Mouse (Mus musculus) hindbrain, embryonic 12.5 days (tissue): ENCODE measurements around the gene E030018B13Rik. TPM values are rescaled to one million over a fixed set of nuclear protein-coding genes. Genes with fewer than 3 reads are reported as not detected.

ENCODE experiments used
- ATAC-seq: fragments of 200-750 bp; cut with Nextera tagmentation; 2 replicates; pipeline ENCODE4 v1.8.0; 2017; ENCODE audit warnings: moderate TSS enrichment; ENCODE audit not compliant: low FRiP score
- H3K27ac ChIP-seq: fragments of 300-500 bp; sonication (generic); 2 replicates; pipeline ENCODE4 v1.5.1; 2016; ENCODE audit warnings: mild to moderate bottlenecking
- H3K27me3 ChIP-seq: fragments of 300-500 bp; sonication (generic); 2 replicates; pipeline ENCODE4 v1.6.1; 2016; ENCODE audit warnings: mild to moderate bottlenecking
- H3K36me3 ChIP-seq: fragments of 300-500 bp; sonication (generic); 2 replicates; pipeline ENCODE4 v1.6.1; 2016; ENCODE audit warnings: mild to moderate bottlenecking
- H3K4me1 ChIP-seq: fragments of 300-500 bp; sonication (generic); 2 replicates; pipeline ENCODE4 v1.6.1; 2016
- H3K4me2 ChIP-seq: fragments of 300-500 bp; sonication (generic); replicated peaks from 2 replicates; pipeline ENCODE4 v1.6.1; 2016; ENCODE audit warnings: mild to moderate bottlenecking
- H3K4me3 ChIP-seq: fragments of 300-500 bp; sonication (generic); 2 replicates; pipeline ENCODE4 v1.5.1; 2016; ENCODE audit warnings: mild to moderate bottlenecking
- H3K9ac ChIP-seq: fragments of 300-500 bp; sonication (generic); 2 replicates; pipeline ENCODE4 v1.6.1; 2016; ENCODE audit warnings: mild to moderate bottlenecking, moderate library complexity
- H3K9me3 ChIP-seq: fragments of 300-500 bp; sonication (generic); replicated peaks from 2 replicates; pipeline ENCODE4 v1.6.1; 2016; ENCODE audit warnings: mild to moderate bottlenecking
- WGBS: fragments of 180-500 bp; shearing (Covaris S2); methylation state at CpG from one replicate; pipeline ENCODE4 v1.1.7; 2016; 5-methylcytosine and 5-hydroxymethylcytosine counted together
- polyA plus RNA-seq: library from polyadenylated mRNA; unstranded; fragments of >200 nt; fragmentation: Nextera tagmentation; extraction: Ambion mirVana; gene quantifications from 2 replicates; pipeline ENCODE4 v1.2.1, GENCODE M21; 2016

E030018B13Rik gene
- polyA plus RNA-seq, 1 experiment from 2014 or later, result 0.21 TPM

DNA sequence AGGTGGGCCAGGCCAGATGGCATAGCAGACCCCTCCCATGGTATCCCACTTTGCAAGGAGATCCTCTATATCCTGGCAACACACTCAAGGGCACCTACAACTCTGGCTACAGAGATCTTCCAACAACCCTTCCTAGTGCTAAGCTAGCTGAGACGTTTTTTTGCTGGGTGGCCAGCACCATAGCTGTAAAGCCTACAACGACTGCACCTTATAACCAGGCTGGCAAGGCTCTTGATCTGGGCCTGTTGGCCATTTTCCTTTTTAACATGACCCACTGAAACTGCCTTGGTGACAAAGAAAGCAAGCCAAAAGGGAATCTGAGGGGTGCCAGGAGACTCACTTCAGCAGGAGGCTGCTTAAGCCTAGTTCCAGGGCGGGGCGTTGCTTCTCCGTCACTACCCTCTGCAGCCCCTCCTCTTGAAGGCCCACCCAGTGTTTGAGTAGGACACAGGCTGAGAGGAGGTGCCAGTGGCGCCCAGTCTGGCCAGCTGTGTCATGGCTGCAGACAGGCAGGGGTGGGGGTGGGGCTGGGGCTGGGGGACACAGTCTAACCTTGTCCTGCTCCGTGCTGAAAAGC is 4.3 kb upstream of the E030018B13Rik start:
- Histone ChIP-seq H3K9me3 (no peaks in the 10 kb centered on the region), H3K27ac (peak overlapping the region; percentile 25; the same call in 1 of the 2 replicates)
- WGBS, result 21% methylated on average over 7 of the region's 7 CpGs

GRCm38 (mm10) chr7:63912924-63913723 is 3.5 kb upstream of the E030018B13Rik start:
- Histone ChIP-seq H3K4me1 (peaks cover 57% of the 10 kb centered on the region), H3K27ac (peak overlapping the region; percentile 31; the same call in 1 of the 2 replicates), H3K4me3 (no peak overlapping the region), H3K36me3 (no peaks in the 10 kb centered on the region), H3K4me2 (no peak overlapping the region), H3K9ac (no peak overlapping the region), H3K9me3 (no peaks in the 10 kb centered on the region), H3K27me3 (no peaks in the 10 kb centered on the region)
- 0 out of 2 replicates have a peak, but pooled peaks have one; percentile 4 for ATAC-seq
- 27% methylated on average over 12 of the region's 12 CpGs for WGBS

More for the DNA sequence above, 4.3 kb upstream of the E030018B13Rik start:
- no peaks in the 10 kb centered on the region for H3K36me3 ChIP-seq
- H3K4me2 ChIP-seq, result no peak overlapping the region
- H3K9ac ChIP-seq, result no peak overlapping the region
- H3K27me3 ChIP-seq, result no peaks in the 10 kb centered on the region
- no peak overlapping the region for H3K4me3 ChIP-seq
- peak; percentile 54 for ATAC-seq
- peaks cover 61% of the 10 kb centered on the region for H3K4me1 ChIP-seq

GRCm38 (mm10) chr7:63913724-63914692 is 2.6 kb upstream of the E030018B13Rik start:
- H3K4me2 ChIP-seq, result no peak overlapping the region

DNA sequence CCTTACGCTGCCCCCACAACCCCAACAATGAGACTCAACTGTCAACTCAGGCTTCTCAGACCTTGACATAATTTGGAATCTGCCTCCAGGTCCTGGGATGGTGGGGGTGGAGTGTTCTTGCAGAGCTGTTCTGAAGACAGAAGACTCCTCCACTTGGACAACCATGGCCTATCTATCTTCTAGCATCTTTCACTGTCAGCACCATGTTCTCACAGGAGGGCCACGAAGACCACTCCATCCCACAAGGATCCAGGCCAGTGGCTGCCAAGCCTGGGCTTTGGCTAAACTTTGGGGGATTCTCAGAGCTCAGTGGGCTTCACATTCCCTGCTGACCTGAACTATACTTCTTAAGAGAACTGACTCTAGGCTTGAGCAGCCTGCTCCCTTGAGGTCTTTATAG is 1.8 kb upstream of the E030018B13Rik start:
- 98% methylated on average over 2 of the region's 2 CpGs for WGBS

More at GRCm38 (mm10) chr7:63913724-63914692, 2.6 kb upstream of the E030018B13Rik start:
- Histone ChIP-seq H3K9me3 (no peaks in the 10 kb centered on the region), H3K27me3 (no peaks in the 10 kb centered on the region), H3K4me3 (no peak overlapping the region), H3K27ac (peak overlapping the region; percentile 31; the same call in 1 of the 2 replicates), H3K4me1 (peaks cover 48% of the 10 kb centered on the region), H3K36me3 (no peaks in the 10 kb centered on the region), H3K9ac (no peak overlapping the region)
- ATAC-seq, result 0 out of 2 replicates have a peak, but pooled peaks have one; percentile 5
- WGBS, result 48% methylated on average over 10 of the region's 10 CpGs

DNA sequence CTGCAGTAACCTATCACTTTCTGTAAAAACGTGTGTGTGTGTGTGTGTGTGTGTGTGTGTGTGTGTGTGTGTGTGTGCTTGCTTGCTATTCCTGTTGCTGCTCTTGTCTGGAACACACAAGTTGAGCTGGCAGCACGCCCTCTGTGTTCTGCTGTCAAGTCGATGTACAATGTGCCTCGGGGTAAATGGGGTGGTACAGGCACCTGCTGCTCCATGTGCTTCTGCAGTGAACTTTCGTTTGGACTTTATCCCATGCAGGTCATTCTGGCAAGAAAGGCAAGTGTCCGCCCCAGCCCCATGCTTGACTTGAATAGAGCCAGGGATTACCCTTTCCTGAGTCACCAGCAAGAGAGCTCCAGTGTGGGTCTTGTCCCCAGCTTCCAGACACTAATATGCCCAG is 1.0 kb downstream of the E030018B13Rik start:
- WGBS, result 68% methylated on average over 6 of the region's 6 CpGs
- Histone ChIP-seq H3K4me1 (peaks cover 31% of the 10 kb centered on the region), H3K4me2 (no peak overlapping the region), H3K9ac (no peak overlapping the region), H3K9me3 (no peaks in the 10 kb centered on the region), H3K27me3 (no peaks in the 10 kb centered on the region), H3K36me3 (no peaks in the 10 kb centered on the region), H3K4me3 (no peak overlapping the region), H3K27ac (no peak overlapping the region)
- no peak for ATAC-seq

More for the DNA sequence above, 1.8 kb upstream of the E030018B13Rik start:
- Histone ChIP-seq H3K27me3 (no peaks in the 10 kb centered on the region), H3K4me1 (peaks cover 45% of the 10 kb centered on the region), H3K4me2 (no peak overlapping the region), H3K4me3 (no peak overlapping the region), H3K9me3 (no peaks in the 10 kb centered on the region), H3K27ac (no peak overlapping the region), H3K36me3 (no peaks in the 10 kb centered on the region), H3K9ac (no peak overlapping the region)
- no peak for ATAC-seq

GRCm38 (mm10) chr7:63918771-63919768 is 2.4 kb downstream of the E030018B13Rik start:
- peaks cover 19% of the 10 kb centered on the region for H3K4me1 ChIP-seq

GRCm38 (mm10) chr7:63921909-63922562 is 5.4 kb downstream of the E030018B13Rik start:
- Histone ChIP-seq H3K4me1 (peaks cover 33% of the 10 kb centered on the region), H3K9ac (no peak overlapping the region), H3K27me3 (no peaks in the 10 kb centered on the region), H3K4me2 (no peak overlapping the region), H3K27ac (no peak overlapping the region), H3K36me3 (no peaks in the 10 kb centered on the region), H3K4me3 (no peak overlapping the region), H3K9me3 (no peaks in the 10 kb centered on the region)
- 72% methylated on average over 8 of the region's 8 CpGs for WGBS
- ATAC-seq, result no peak

More at GRCm38 (mm10) chr7:63918771-63919768, 2.4 kb downstream of the E030018B13Rik start:
- no peak for ATAC-seq
- Histone ChIP-seq H3K4me3 (no peak overlapping the region), H3K36me3 (no peaks in the 10 kb centered on the region), H3K4me2 (no peak overlapping the region), H3K9me3 (no peaks in the 10 kb centered on the region), H3K27ac (0 out of 2 replicates have a peak overlapping the region, but pooled peaks have one; percentile 5), H3K27me3 (no peaks in the 10 kb centered on the region), H3K9ac (no peak overlapping the region)
- 95% methylated on average over 12 of the region's 12 CpGs for WGBS

DNA sequence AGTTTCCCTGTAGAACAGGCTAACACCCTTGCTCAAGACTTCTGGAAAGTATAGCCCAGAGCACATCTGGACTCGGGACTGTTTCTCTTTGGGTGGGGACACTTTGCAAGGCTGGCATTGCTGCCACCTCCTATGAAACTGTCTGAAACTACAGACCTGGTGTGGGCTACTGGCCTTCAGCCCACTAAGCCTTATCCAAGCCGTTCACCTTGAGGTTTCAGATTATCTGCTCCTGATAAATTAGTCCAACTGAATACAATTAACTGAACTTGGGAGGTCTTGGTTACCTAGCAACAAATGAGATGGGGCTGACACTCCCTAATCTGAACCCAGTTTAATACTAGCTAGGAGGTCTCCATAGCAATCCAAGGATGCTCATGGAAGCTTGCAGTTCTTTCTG is 5.9 kb downstream of the E030018B13Rik start:
- peaks cover 33% of the 10 kb centered on the region for H3K4me1 ChIP-seq

GRCm38 (mm10) chr7:63922975-63923374 is 6.3 kb downstream of the E030018B13Rik start:
- Histone ChIP-seq H3K27me3 (no peaks in the 10 kb centered on the region), H3K36me3 (no peaks in the 10 kb centered on the region), H3K27ac (no peak overlapping the region), H3K4me3 (no peak overlapping the region), H3K4me2 (no peak overlapping the region), H3K4me1 (peaks cover 33% of the 10 kb centered on the region), H3K9ac (no peak overlapping the region), H3K9me3 (no peaks in the 10 kb centered on the region)
- 78% methylated on average over 1 of the region's 1 CpGs for WGBS
- ATAC-seq, result no peak

More for the DNA sequence above, 5.9 kb downstream of the E030018B13Rik start:
- H3K9me3 ChIP-seq, result no peaks in the 10 kb centered on the region
- no peak overlapping the region for H3K4me3 ChIP-seq
- no peak overlapping the region for H3K27ac ChIP-seq
- 73% methylated on average over 2 of the region's 2 CpGs for WGBS
- no peak overlapping the region for H3K4me2 ChIP-seq
- no peak overlapping the region for H3K9ac ChIP-seq
- ATAC-seq, result no peak
- no peaks in the 10 kb centered on the region for H3K27me3 ChIP-seq
- H3K36me3 ChIP-seq, result no peaks in the 10 kb centered on the region

- Histone ChIP-seq H3K9ac (no peak overlapping the region), H3K27me3 (no peaks in the 10 kb centered on the region), H3K27ac (0 out of 2 replicates have a peak overlapping the region, but pooled peaks have one; percentile 35), H3K4me1 (peaks cover 33% of the 10 kb centered on the region), H3K36me3 (no peaks in the 10 kb centered on the region), H3K4me3 (no peak overlapping the region), H3K4me2 (no peak overlapping the region), H3K9me3 (no peaks in the 10 kb centered on the region)
- no peak for ATAC-seq
- WGBS, result 81% methylated on average over 1 of the region's 1 CpGs
These were observed 7.5 kb downstream of the E030018B13Rik start for GRCm38 (mm10) chr7:63924151-63924550.
